Mouse (Mus musculus): ENCODE data around the gene Tet3. TPM values are rescaled to one million over a fixed set of nuclear protein-coding genes. Genes with fewer than 3 reads are reported as not detected.
A peak's percentile ranks its signal among the peaks of the same experiment; 100 is the strongest.

Gene Tet3
- total and polyA plus RNA-seq, 2 experiments from 2014 or later, result 30.8 to 41.9 TPM

DNA sequence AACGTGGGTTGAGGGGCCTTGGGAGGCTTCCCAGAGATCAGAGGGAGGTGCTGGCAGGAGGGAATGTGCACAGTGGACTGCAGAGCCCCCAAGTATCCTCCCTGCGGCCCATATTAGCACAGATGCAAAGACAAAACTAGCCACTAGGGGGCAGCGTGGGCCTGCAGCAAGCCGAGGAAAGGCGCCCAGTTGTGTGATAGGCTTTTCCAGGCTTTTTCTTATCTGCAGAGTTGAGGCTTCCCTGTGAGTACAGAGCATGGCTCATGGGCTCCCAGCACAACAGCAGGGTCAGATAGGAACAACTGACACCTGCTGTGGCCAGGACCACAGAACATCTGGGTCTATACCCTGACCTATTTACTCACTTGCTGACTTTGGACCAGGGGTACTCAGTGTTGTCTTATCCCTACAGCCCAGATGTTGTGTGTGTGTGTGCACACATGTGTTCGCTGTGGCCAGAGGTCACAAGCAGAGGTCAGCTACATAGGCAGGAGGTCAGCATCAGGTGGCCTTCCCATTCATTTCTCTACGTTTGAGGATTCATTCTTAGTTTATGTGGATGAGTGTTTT is 102.2 kb downstream of the Tet3 start:
- Histone ChIP-seq H3K9ac (replicated peaks; ENCODE audit: low read length) (no peak overlapping the region), H3K36me3 (ENCODE audit: insufficient read depth, low read length) (peaks cover 38% of the 10 kb centered on the region), H3K4me1 (ENCODE audit: insufficient read depth, low read length) (no peaks in the 10 kb centered on the region), H3K27ac (no peak overlapping the region), H3K4me3 (ENCODE audit: low read length) (no peak overlapping the region), H3K4me2 (ENCODE audit: low read depth, low read length) (no peak overlapping the region), H3K9me3 (ENCODE audit: low read length) (no peaks in the 10 kb centered on the region), H3K27me3 (ENCODE audit: insufficient read depth, low read length) (no peaks in the 10 kb centered on the region)
- peak; percentile 91 for DNase-seq (ENCODE audit: low spot score)
- 20% methylated on average over 7 of the region's 7 CpGs for WGBS
- peak; percentile 70 for ATAC-seq
- TF ChIP-seq CTCF (IDR thresholded peaks at IDR 0.05; ENCODE audit: low read depth), result peak; percentile 99

DNA sequence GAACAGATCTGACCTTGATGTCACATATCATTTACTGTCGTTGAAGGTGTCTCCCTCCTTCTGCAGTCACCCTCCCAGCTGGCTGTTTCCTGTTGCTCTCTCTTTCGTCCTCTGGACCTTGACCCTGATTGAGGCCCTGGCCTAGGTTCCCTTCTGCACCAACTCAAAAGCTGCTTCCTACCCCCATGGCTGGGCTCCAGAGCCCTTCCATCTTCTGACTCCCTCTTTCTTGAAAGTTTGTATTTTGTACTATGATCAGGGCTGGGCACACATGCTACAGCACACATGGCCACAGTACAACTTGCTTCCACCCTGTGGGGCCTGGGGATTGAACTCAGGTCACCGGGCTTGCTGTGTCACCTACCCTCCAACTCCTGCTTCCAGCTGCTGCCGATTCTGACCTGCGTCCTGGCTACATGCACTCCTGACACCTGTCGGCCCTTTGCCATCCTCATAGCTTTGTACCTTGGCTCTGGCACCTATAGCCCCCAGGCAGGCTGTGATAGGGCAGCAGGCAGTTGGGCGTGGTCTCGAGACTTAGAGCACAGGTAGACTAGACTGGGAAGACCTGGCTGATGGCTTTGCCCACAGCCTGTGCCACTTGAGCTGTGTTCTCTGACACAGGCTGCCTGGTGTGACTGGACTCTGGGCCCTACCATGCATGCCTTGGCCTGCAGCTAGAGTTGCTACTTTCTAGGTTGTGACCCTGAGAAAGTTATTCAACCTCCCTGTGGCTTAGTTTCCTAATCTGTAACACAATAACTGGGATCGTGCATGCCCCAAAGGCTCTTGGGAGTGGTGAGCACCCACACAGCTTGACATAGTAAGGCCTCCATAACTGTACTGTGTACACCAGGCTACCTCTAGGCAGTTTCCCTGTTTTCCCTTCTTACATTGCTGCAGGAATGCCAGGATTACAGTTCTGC is 103.8 kb downstream of the Tet3 start:
- TF ChIP-seq CTCF (IDR thresholded peaks at IDR 0.05; ENCODE audit: low read depth), result no peak
- Histone ChIP-seq H3K4me1 (ENCODE audit: insufficient read depth, low read length) (peaks cover 3% of the 10 kb centered on the region; the same call in 1 of the 2 replicates), H3K4me2 (ENCODE audit: low read depth, low read length) (no peak overlapping the region), H3K27ac (no peak overlapping the region), H3K9me3 (ENCODE audit: low read length) (no peaks in the 10 kb centered on the region), H3K9ac (replicated peaks; ENCODE audit: low read length) (no peak overlapping the region), H3K36me3 (ENCODE audit: insufficient read depth, low read length) (peaks cover 32% of the 10 kb centered on the region), H3K27me3 (ENCODE audit: insufficient read depth, low read length) (no peaks in the 10 kb centered on the region), H3K4me3 (ENCODE audit: low read length) (no peak overlapping the region)
- DNase-seq (ENCODE audit: low spot score) (no peak), ATAC-seq (no peak)
- 87% methylated on average over 9 of the region's 9 CpGs for WGBS

GRCm38 (mm10) chr6:83352666-83353410 is 106.0 kb downstream of the Tet3 start:
- H3K27me3 ChIP-seq (ENCODE audit: insufficient read depth, low read length), result no peaks in the 10 kb centered on the region
- no peaks in the 10 kb centered on the region for H3K9me3 ChIP-seq (ENCODE audit: low read length)
- no peak overlapping the region for H3K27ac ChIP-seq
- DNase-seq (ENCODE audit: low spot score) (no peak), ATAC-seq (no peak)
- no peak overlapping the region for H3K9ac ChIP-seq (replicated peaks; ENCODE audit: low read length)
- no peak overlapping the region for H3K4me3 ChIP-seq (ENCODE audit: low read length)
- peaks cover 6% of the 10 kb centered on the region; the same call in 1 of the 2 replicates for H3K4me1 ChIP-seq (ENCODE audit: insufficient read depth, low read length)
- H3K36me3 ChIP-seq (ENCODE audit: insufficient read depth, low read length), result peaks cover 20% of the 10 kb centered on the region
- 89% methylated on average over 24 of the region's 24 CpGs for WGBS
- no peak overlapping the region for H3K4me2 ChIP-seq (ENCODE audit: low read depth, low read length)
- no peak for TF ChIP-seq CTCF (IDR thresholded peaks at IDR 0.05; ENCODE audit: low read depth)

DNA sequence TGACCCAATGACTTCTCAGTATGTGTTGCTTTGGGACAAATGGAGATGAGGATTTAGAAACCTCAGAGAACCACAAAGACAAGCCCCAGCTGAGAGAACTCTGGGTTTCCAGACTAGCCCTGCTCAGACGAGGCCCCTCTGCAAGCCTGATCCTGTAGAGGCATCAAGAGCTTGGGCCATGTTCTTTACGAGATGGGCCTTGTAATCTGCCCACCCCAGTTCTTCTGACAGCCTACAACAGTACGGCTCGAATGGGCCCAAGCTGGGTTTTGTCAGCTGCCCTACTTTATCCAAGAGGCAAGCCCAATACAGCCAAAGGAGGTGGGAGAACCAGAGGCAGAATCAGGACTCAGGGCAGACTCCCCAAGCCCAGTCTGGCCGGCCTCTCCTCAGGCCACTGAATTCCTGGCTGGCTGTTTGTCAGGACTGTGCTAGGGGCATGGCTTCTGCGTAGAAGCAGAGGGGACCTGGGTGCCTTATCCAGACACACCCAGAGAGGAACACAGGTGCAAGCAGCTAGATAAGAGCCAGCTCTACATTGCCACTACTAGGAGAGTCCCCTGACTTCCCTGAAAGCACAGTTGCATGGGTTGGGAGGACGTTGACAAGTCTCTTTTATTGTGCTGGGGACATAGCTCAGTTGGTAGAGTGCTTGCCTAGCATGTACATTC is 107.3 kb downstream of the Tet3 start:
- 82% methylated on average over 7 of the region's 7 CpGs for WGBS
- H3K9ac ChIP-seq (replicated peaks; ENCODE audit: low read length), result no peak overlapping the region
- no peak for ATAC-seq

GRCm38 (mm10) chr6:83350851-83351405 is 108.0 kb downstream of the Tet3 start:
- no peak for TF ChIP-seq CTCF (IDR thresholded peaks at IDR 0.05; ENCODE audit: low read depth)
- ATAC-seq, result no peak
- DNase-seq (ENCODE audit: low spot score), result no peak
- no peak overlapping the region for H3K4me2 ChIP-seq (ENCODE audit: low read depth, low read length)
- H3K27ac ChIP-seq, result no peak overlapping the region
- H3K27me3 ChIP-seq (ENCODE audit: insufficient read depth, low read length), result no peaks in the 10 kb centered on the region
- no peak overlapping the region for H3K9ac ChIP-seq (replicated peaks; ENCODE audit: low read length)
- H3K4me1 ChIP-seq (ENCODE audit: insufficient read depth, low read length), result peaks cover 6% of the 10 kb centered on the region; the same call in 1 of the 2 replicates
- WGBS, result 89% methylated on average over 16 of the region's 16 CpGs
- no peak overlapping the region for H3K4me3 ChIP-seq (ENCODE audit: low read length)
- no peaks in the 10 kb centered on the region for H3K9me3 ChIP-seq (ENCODE audit: low read length)
- peaks cover 20% of the 10 kb centered on the region for H3K36me3 ChIP-seq (ENCODE audit: insufficient read depth, low read length)

More for the DNA sequence above, 107.3 kb downstream of the Tet3 start:
- Histone ChIP-seq H3K9me3 (ENCODE audit: low read length) (no peaks in the 10 kb centered on the region), H3K4me2 (ENCODE audit: low read depth, low read length) (no peak overlapping the region), H3K27ac (no peak overlapping the region), H3K36me3 (ENCODE audit: insufficient read depth, low read length) (peaks cover 20% of the 10 kb centered on the region), H3K27me3 (ENCODE audit: insufficient read depth, low read length) (no peaks in the 10 kb centered on the region), H3K4me1 (ENCODE audit: insufficient read depth, low read length) (peaks cover 6% of the 10 kb centered on the region; the same call in 1 of the 2 replicates), H3K4me3 (ENCODE audit: low read length) (no peak overlapping the region)
- DNase-seq (ENCODE audit: low spot score), result no peak
- TF ChIP-seq CTCF (IDR thresholded peaks at IDR 0.05; ENCODE audit: low read depth), result no peak

DNA sequence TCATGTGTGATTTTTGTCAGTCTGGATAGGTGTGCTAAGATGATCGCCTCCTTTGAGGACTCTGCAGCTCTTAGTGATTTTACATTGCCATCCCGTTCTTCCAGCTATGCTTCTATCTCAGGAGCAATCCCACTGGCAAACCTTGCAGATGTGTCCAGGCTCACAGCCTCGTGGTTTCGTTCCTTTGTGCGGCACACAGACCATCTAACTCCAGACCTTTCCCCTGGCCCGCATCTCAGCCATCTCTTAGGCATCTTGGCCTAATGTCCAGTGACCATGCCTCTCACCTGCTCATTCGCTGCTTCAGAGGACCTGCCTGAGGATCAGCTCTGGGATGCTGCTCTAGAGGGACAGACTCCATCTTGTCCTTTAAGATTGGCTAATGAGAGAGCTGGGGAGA is 108.7 kb downstream of the Tet3 start:
- Histone ChIP-seq H3K4me2 (ENCODE audit: low read depth, low read length) (peak overlapping the region; percentile 92), H3K9ac (replicated peaks; ENCODE audit: low read length) (peak overlapping the region; percentile 86), H3K36me3 (ENCODE audit: insufficient read depth, low read length) (peaks cover 15% of the 10 kb centered on the region), H3K27me3 (ENCODE audit: insufficient read depth, low read length) (no peaks in the 10 kb centered on the region), H3K4me3 (ENCODE audit: low read length) (peak overlapping the region; percentile 78), H3K27ac (peak overlapping the region; percentile 72; the same call in 1 of the 2 replicates), H3K9me3 (ENCODE audit: low read length) (no peaks in the 10 kb centered on the region), H3K4me1 (ENCODE audit: insufficient read depth, low read length) (peaks cover 6% of the 10 kb centered on the region; the same call in 1 of the 2 replicates)
- TF ChIP-seq CTCF (IDR thresholded peaks at IDR 0.05; ENCODE audit: low read depth), result no peak
- ATAC-seq, result no peak
- WGBS, result 84% methylated on average over 7 of the region's 7 CpGs
- DNase-seq (ENCODE audit: low spot score), result no peak
